Mouse (Mus musculus): ENCODE results near the gene P3h3. TPM values are rescaled to one million over a fixed set of nuclear protein-coding genes. Genes with fewer than 3 reads are reported as not detected.
"Not testable (repeated sequence)": the region's sequence is repeated elsewhere in the genome, so short reads cannot be mapped to it uniquely, and the experiment has no call there.

P3h3 gene
- polyA plus RNA-seq, 1 experiment: 26.8 TPM

GRCm38 (mm10) chr6:124808358-124809012 lies 49.1 kb downstream of the P3h3 start, which contains the start of gene Spsb2:
TSS of gene Spsb2 (plus strand) at chr6:124808661.
- DNase-seq: peak; percentile 30

GRCm38 (mm10) chr6:124807986-124808357 lies 49.6 kb downstream of the P3h3 start:
- no peak overlapping the region for H3K4me3 ChIP-seq (ENCODE audit: control insufficient read depth, insufficient read depth, low read length)
- WGBS: 92% methylated on average over 6 of the region's 6 CpGs

More at GRCm38 (mm10) chr6:124808358-124809012, 49.1 kb downstream of the P3h3 start, which contains the start of gene Spsb2:
- Histone ChIP-seq H3K27ac (ENCODE audit: control insufficient read depth, insufficient read depth, low read length) (no peak within 1 kb of the TSS), H3K4me1 (replicated peaks; ENCODE audit: control insufficient read depth, insufficient read depth, low read length) (peaks cover 27% of the 10 kb centered on the region), H3K36me3 (ENCODE audit: control insufficient read depth, insufficient read depth, low read length) (no peaks in the 10 kb centered on the region), H3K4me3 (ENCODE audit: control insufficient read depth, insufficient read depth, low read length) (peak within 1 kb of the TSS; percentile 55), H3K27me3 (ENCODE audit: control insufficient read depth, insufficient read depth, low read length) (no peaks in the 10 kb centered on the region)
- TF ChIP-seq POLR2A (IDR thresholded peaks at IDR 0.05; ENCODE audit: control insufficient read depth, extremely low read depth, insufficient read depth, low read length, poor library complexity) (no peak), CTCF (IDR thresholded peaks at IDR 0.05; ENCODE audit: borderline replicate concordance, control insufficient read depth, extremely low read depth, insufficient read depth, low read length, poor library complexity) (no peak)
- 6% methylated on average over 29 of the region's 29 CpGs for WGBS

GRCm38 (mm10) chr6:124807366-124807765 lies 50.2 kb downstream of the P3h3 start:
- no peak overlapping the region for H3K27ac ChIP-seq (ENCODE audit: control insufficient read depth, insufficient read depth, low read length)
- no peak overlapping the region for H3K4me3 ChIP-seq (ENCODE audit: control insufficient read depth, insufficient read depth, low read length)
- DNase-seq: no peak
- TF ChIP-seq CTCF (IDR thresholded peaks at IDR 0.05; ENCODE audit: borderline replicate concordance, control insufficient read depth, extremely low read depth, insufficient read depth, low read length, poor library complexity): no peak
- TF ChIP-seq POLR2A (IDR thresholded peaks at IDR 0.05; ENCODE audit: control insufficient read depth, extremely low read depth, insufficient read depth, low read length, poor library complexity): no peak
- 93% methylated on average over 4 of the region's 4 CpGs for WGBS
- no peaks in the 10 kb centered on the region for H3K27me3 ChIP-seq (ENCODE audit: control insufficient read depth, insufficient read depth, low read length)
- no peaks in the 10 kb centered on the region for H3K36me3 ChIP-seq (ENCODE audit: control insufficient read depth, insufficient read depth, low read length)
- peaks cover 18% of the 10 kb centered on the region for H3K4me1 ChIP-seq (replicated peaks; ENCODE audit: control insufficient read depth, insufficient read depth, low read length)

More at GRCm38 (mm10) chr6:124807986-124808357, 49.6 kb downstream of the P3h3 start:
- Histone ChIP-seq H3K27me3 (ENCODE audit: control insufficient read depth, insufficient read depth, low read length) (no peaks in the 10 kb centered on the region), H3K4me1 (replicated peaks; ENCODE audit: control insufficient read depth, insufficient read depth, low read length) (peaks cover 24% of the 10 kb centered on the region), H3K27ac (ENCODE audit: control insufficient read depth, insufficient read depth, low read length) (no peak overlapping the region), H3K36me3 (ENCODE audit: control insufficient read depth, insufficient read depth, low read length) (no peaks in the 10 kb centered on the region)
- DNase-seq: no peak
- TF ChIP-seq POLR2A (IDR thresholded peaks at IDR 0.05; ENCODE audit: control insufficient read depth, extremely low read depth, insufficient read depth, low read length, poor library complexity): no peak

- Histone ChIP-seq H3K4me1 (replicated peaks; ENCODE audit: control insufficient read depth, insufficient read depth, low read length) (peaks cover 18% of the 10 kb centered on the region), H3K4me3 (ENCODE audit: control insufficient read depth, insufficient read depth, low read length) (no peak overlapping the region), H3K27ac (ENCODE audit: control insufficient read depth, insufficient read depth, low read length) (no peak overlapping the region), H3K27me3 (ENCODE audit: control insufficient read depth, insufficient read depth, low read length) (no peaks in the 10 kb centered on the region), H3K36me3 (ENCODE audit: control insufficient read depth, insufficient read depth, low read length) (no peaks in the 10 kb centered on the region)
- no peak for DNase-seq
- no peak for TF ChIP-seq POLR2A (IDR thresholded peaks at IDR 0.05; ENCODE audit: control insufficient read depth, extremely low read depth, insufficient read depth, low read length, poor library complexity)
- TF ChIP-seq CTCF (IDR thresholded peaks at IDR 0.05; ENCODE audit: borderline replicate concordance, control insufficient read depth, extremely low read depth, insufficient read depth, low read length, poor library complexity): no peak
- WGBS: 92% methylated on average over 7 of the region's 7 CpGs
Measured at GRCm38 (mm10) chr6:124806446-124807140, 51.0 kb downstream of the P3h3 start.

GRCm38 (mm10) chr6:124805341-124806321 lies 51.9 kb downstream of the P3h3 start:
- peaks cover 18% of the 10 kb centered on the region for H3K4me1 ChIP-seq (replicated peaks; ENCODE audit: control insufficient read depth, insufficient read depth, low read length)
- no peak overlapping the region; the same call in 1 of the 2 replicates for H3K27ac ChIP-seq (ENCODE audit: control insufficient read depth, insufficient read depth, low read length)
- peak; percentile 66 for DNase-seq
- WGBS: 14% methylated on average over 34 of the region's 34 CpGs
- H3K36me3 ChIP-seq (ENCODE audit: control insufficient read depth, insufficient read depth, low read length): no peaks in the 10 kb centered on the region
- TF ChIP-seq POLR2A (IDR thresholded peaks at IDR 0.05; ENCODE audit: control insufficient read depth, extremely low read depth, insufficient read depth, low read length, poor library complexity): no peak
- peak overlapping the region; percentile 24 for H3K4me3 ChIP-seq (ENCODE audit: control insufficient read depth, insufficient read depth, low read length)
- no peaks in the 10 kb centered on the region for H3K27me3 ChIP-seq (ENCODE audit: control insufficient read depth, insufficient read depth, low read length)

- Histone ChIP-seq H3K27me3 (ENCODE audit: control insufficient read depth, insufficient read depth, low read length) (no peaks in the 10 kb centered on the region), H3K4me3 (ENCODE audit: control insufficient read depth, insufficient read depth, low read length) (no peak overlapping the region), H3K27ac (ENCODE audit: control insufficient read depth, insufficient read depth, low read length) (no peak overlapping the region), H3K4me1 (replicated peaks; ENCODE audit: control insufficient read depth, insufficient read depth, low read length) (peaks cover 11% of the 10 kb centered on the region), H3K36me3 (ENCODE audit: control insufficient read depth, insufficient read depth, low read length) (no peaks in the 10 kb centered on the region)
- TF ChIP-seq CTCF (IDR thresholded peaks at IDR 0.05; ENCODE audit: borderline replicate concordance, control insufficient read depth, extremely low read depth, insufficient read depth, low read length, poor library complexity): no peak
- no peak for TF ChIP-seq POLR2A (IDR thresholded peaks at IDR 0.05; ENCODE audit: control insufficient read depth, extremely low read depth, insufficient read depth, low read length, poor library complexity)
- 93% methylated on average over 3 of the region's 3 CpGs for WGBS
- no peak for DNase-seq
Measured at GRCm38 (mm10) chr6:124804341-124804740, 53.2 kb downstream of the P3h3 start.

- H3K4me3 ChIP-seq (ENCODE audit: control insufficient read depth, insufficient read depth, low read length); H3K27me3 ChIP-seq (ENCODE audit: control insufficient read depth, insufficient read depth, low read length); H3K36me3 ChIP-seq (ENCODE audit: control insufficient read depth, insufficient read depth, low read length); H3K4me1 ChIP-seq (replicated peaks; ENCODE audit: control insufficient read depth, insufficient read depth, low read length); H3K27ac ChIP-seq (ENCODE audit: control insufficient read depth, insufficient read depth, low read length); DNase-seq: not testable (repeated sequence)
- WGBS: 95% methylated on average over 4 of the region's 4 CpGs
Measured at GRCm38 (mm10) chr6:124803691-124804090, 53.9 kb downstream of the P3h3 start.
